In the genomic region with DNA sequence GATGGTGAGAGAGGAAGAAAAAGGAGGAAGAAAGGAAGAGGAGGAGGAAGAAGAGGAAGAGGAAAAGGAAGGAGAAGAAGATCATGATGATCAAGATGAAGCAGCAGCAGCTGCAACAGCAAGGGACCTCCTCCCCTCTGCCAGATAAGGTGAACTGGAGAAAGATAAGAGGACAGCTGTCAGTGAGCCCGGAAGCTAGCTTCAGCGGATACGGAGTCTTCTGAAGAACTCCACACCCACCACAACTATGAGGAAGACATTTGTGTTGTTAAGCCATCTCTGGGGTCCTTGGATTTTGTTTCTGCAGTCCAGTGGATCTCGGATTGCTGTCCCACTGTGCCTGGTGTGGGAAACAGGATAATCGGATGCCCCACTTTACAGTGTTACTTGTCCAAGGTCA, we compare ENCODE assay signal across 25 mouse cellular contexts. TPM values are rescaled to one million over a fixed set of nuclear protein-coding genes. Genes with fewer than 3 reads are reported as not detected.
DNase-seq lines count a peak whose midpoint lies in the region; ATAC-seq and TF ChIP-seq lines count a peak whose summit lies in the region.
"Had no signal": no experiment of that assay in that cellular context is flagged by ENCODE, and none has a peak within 500 bp of the region (broad histone marks: within the 10 kb centered on the region; RNA-seq: fewer than 3 reads in every experiment).

No protein-coding gene starts in this region.

- H3K4me1 ChIP-seq in heart, embryonic 14.5 days (ENCODE audit: control insufficient read depth in 2 of 2, insufficient read depth in 2 of 2, low read length in 2 of 2): peaks cover 6% of the 10 kb centered on the region in 2 experiments; a peak in 1 of 4 replicates
- peaks cover 28% of the 10 kb centered on the region for H3K4me1 ChIP-seq in G1E (ENCODE audit: insufficient read depth, low read depth, low read length)
- H3K4me1 ChIP-seq: forebrain, embryonic 12.5 days; hindbrain, embryonic 12.5 days; liver, embryonic 15.5 days; lung, embryonic 15.5 days; midbrain, embryonic 13.5 days; neural tube, embryonic 13.5 days had no signal

- DNase-seq in heart, adult 18-20 months: no peak
- DNase-seq in G1E (ENCODE audit: low spot score): no peak
- peak; percentile 67 for DNase-seq in naive thymus-derived CD4-positive, alpha-beta T cell, adult 2 months (ENCODE audit: low read depth)
- peak; percentile 43 to 56 for DNase-seq in thymus, postnatal 36 days
- no peak for DNase-seq in cerebellum, postnatal 14 days
- DNase-seq in kidney, postnatal 10 days: no peak
- DNase-seq in right cerebral cortex, postnatal 14 days: no peak
- DNase-seq: adrenal gland, postnatal 36 days; cerebellum, adult 9-10 months; kidney, adult 18-20 months; liver; lung, postnatal 36 days; right cerebral cortex, adult 18-20 months had no signal

- no peaks in the 10 kb centered on the region for H3K36me3 ChIP-seq in heart, embryonic 14.5 days (ENCODE audit: control insufficient read depth, insufficient read depth, low read length)
- H3K36me3 ChIP-seq in G1E (replicated peaks): no peaks in the 10 kb centered on the region
- H3K36me3 ChIP-seq: forebrain, embryonic 12.5 days; heart, embryonic 12.5 days; hindbrain, embryonic 12.5 days; limb, embryonic 10.5 days; liver, embryonic 15.5 days; lung, embryonic 15.5 days; midbrain, embryonic 13.5 days; neural tube, embryonic 13.5 days had no signal

- no peak overlapping the region for H3K4me2 ChIP-seq in heart, embryonic 14.5 days (ENCODE audit: low read length)
- H3K4me2 ChIP-seq: forebrain, embryonic 12.5 days; heart, embryonic 12.5 days; hindbrain, embryonic 12.5 days; liver, embryonic 15.5 days; lung, embryonic 15.5 days; midbrain, embryonic 13.5 days; neural tube, embryonic 13.5 days had no signal

- WGBS in heart, embryonic 14.5 days: 8% methylated on average over 5 of the region's 5 CpGs

- H3K4me3 ChIP-seq in heart, embryonic 14.5 days (ENCODE audit: control insufficient read depth in 1 of 2, insufficient read depth in 1 of 2, low read depth in 1 of 2, low read length in 2 of 2): no peak overlapping the region
- H3K4me3 ChIP-seq in G1E (ENCODE audit: low read depth, low read length): no peak overlapping the region; the same call in 1 of the 2 replicates
- H3K4me3 ChIP-seq: forebrain, embryonic 12.5 days; heart, embryonic 12.5 days; hindbrain, embryonic 12.5 days; limb, embryonic 10.5 days; liver, embryonic 15.5 days; lung, embryonic 15.5 days; megakaryocyte, embryonic 14.5 days; midbrain, embryonic 13.5 days; neural tube, embryonic 13.5 days had no signal

- no peak overlapping the region for H3K27ac ChIP-seq in heart, embryonic 14.5 days (replicated peaks in 1 of 2; ENCODE audit: control insufficient read depth in 1 of 2, insufficient read depth in 1 of 2, low read depth in 2 of 2, low read length in 2 of 2)
- H3K27ac ChIP-seq: forebrain, embryonic 12.5 days; hindbrain, embryonic 12.5 days; limb, embryonic 10.5 days; liver, embryonic 15.5 days; lung, embryonic 15.5 days; midbrain, embryonic 13.5 days; neural tube, embryonic 13.5 days; stomach, postnatal 0 days had no signal

- no peak for ATAC-seq in heart, embryonic 14.5 days (ENCODE audit: insufficient number of reproducible peaks, insufficient read depth, low FRiP score, low read depth)
- peak; percentile 75 for ATAC-seq in G1E (ENCODE audit: extremely low read depth, insufficient number of reproducible peaks, low FRiP score, poor library complexity, severe bottlenecking)
- ATAC-seq: midbrain, embryonic 13.5 days had no signal

- no peak for TF ChIP-seq CTCF in G1E (IDR thresholded peaks at IDR 0.05; ENCODE audit: low read depth, low read length)

- no peaks in the 10 kb centered on the region for H3K27me3 ChIP-seq in heart, embryonic 14.5 days (ENCODE audit: control insufficient read depth, insufficient read depth, low read length)
- H3K27me3 ChIP-seq in G1E (ENCODE audit: insufficient read depth, low read length): no peaks in the 10 kb centered on the region
- H3K27me3 ChIP-seq: heart, embryonic 12.5 days; lung, embryonic 15.5 days; neural tube, embryonic 13.5 days had no signal

- H3K9ac ChIP-seq in heart, embryonic 14.5 days (ENCODE audit: low read length): peak overlapping the region; percentile 21; the same call in 1 of the 2 replicates
- H3K9ac ChIP-seq: forebrain, embryonic 12.5 days; heart, embryonic 12.5 days; hindbrain, embryonic 12.5 days; liver, embryonic 15.5 days; lung, embryonic 15.5 days; midbrain, embryonic 13.5 days; neural tube, embryonic 13.5 days had no signal

- H3K9me3 ChIP-seq in heart, embryonic 14.5 days (ENCODE audit: control insufficient read depth, low read length): no peaks in the 10 kb centered on the region
- no peaks in the 10 kb centered on the region for H3K9me3 ChIP-seq in G1E (replicated peaks)
- H3K9me3 ChIP-seq: forebrain, embryonic 12.5 days; heart, embryonic 12.5 days; hindbrain, embryonic 12.5 days; limb, embryonic 10.5 days; liver, embryonic 15.5 days; lung, embryonic 15.5 days; megakaryocyte, embryonic 14.5 days; midbrain, embryonic 13.5 days; neural tube, embryonic 13.5 days had no signal

RNA-seq across cellular contexts. Expression of a gene that starts 8.9 kb away (rescaled TPM):
- polyA plus RNA-seq in heart, embryonic 14.5 days (2014; fragmentation: Nextera tagmentation; extraction: Ambion mirVana): 91.1 and 93.2 TPM in 2 replicates
- total RNA-seq in heart, adult 18-20 months (2021): 10 to 100 TPM; 42.5 to 44.2 TPM
- total RNA-seq in G1E (2014; fragmentation: Nextera tagmentation) (0.92 TPM in 1 of 2 replicates, not detected in the other), G1E (2017) (2.8 and 4.2 TPM in 2 replicates)
- polyA plus RNA-seq in G1E (2012): 0.08 and 0.29 TPM in 2 replicates
- total RNA-seq: granulocyte monocyte progenitor cell, adult 5-6 weeks had no signal

RNA-seq across cellular contexts. Expression of a gene that starts 15.4 kb away (rescaled TPM):
- 61.4 and 68.0 TPM in 2 replicates for polyA plus RNA-seq in heart, embryonic 14.5 days (2014; fragmentation: Nextera tagmentation; extraction: Ambion mirVana)
- 10 to 100 TPM; 52.9 to 57.5 TPM for total RNA-seq in heart, adult 18-20 months (2021)
- total RNA-seq in G1E (2014; fragmentation: Nextera tagmentation) (36.1 and 47.5 TPM in 2 replicates), G1E (2017) (40.2 and 40.6 TPM in 2 replicates)
- polyA plus RNA-seq in G1E (2012): 35.9 and 39.3 TPM in 2 replicates

Comparison
In these comparisons a context has a peak if more than half of its experiments do, and no peak if none do; other contexts are left out.
1. DNase-seq: peak in naive thymus-derived CD4-positive, alpha-beta T cell, adult 2 months (single experiment) and thymus, postnatal 36 days (2 of 2); none in heart, adult 18-20 months (0 of 2), G1E (single experiment), cerebellum, postnatal 14 days (0 of 2), kidney, postnatal 10 days (single experiment) and right cerebral cortex, postnatal 14 days (single experiment).
2. RNA of a gene that starts 8.9 kb away (total RNA-seq): 42.5 to 44.2 TPM in heart, adult 18-20 months; 0.92 to 4.2 TPM in G1E; every median in the first group is over 4 times any median in the second.